15 mouse cellular contexts compared by ENCODE assay signal in the genomic region with DNA sequence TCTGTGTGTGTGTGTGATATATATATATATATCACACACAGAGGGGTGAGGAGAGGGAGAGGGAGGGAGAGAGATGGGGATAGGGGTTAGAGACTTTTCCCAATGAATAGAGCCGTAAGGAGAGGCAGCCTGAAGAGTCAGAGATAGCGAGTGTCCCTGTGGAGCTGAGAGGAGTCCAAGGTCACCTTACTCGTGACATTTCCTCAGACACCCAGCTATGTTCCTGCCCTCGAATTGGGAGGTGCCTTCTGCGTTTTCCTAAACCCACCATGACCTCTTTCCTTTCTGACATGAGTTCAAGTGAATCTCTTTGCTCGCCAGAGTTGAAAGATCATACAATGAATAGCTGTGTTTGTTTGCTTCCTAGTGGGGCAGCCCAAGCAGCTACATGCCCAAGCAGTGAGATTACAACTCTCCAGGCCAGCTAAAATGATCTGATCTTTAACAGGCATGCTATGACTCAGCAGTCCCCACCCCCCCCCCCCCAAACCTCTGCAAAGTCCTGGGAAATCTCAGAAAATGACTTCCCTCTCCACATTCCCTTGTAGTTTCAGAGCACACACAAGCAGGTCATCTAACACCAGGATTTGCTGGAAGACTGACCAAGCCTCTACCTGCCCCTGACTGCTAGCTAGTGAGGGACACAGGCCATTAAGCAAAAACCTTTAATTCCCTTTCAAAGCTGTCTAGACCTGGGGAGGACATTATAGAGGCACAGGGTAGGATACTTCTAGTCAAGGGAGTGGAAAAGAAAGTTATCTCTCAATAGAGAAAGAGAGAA. TPM values are rescaled to one million over a fixed set of nuclear protein-coding genes. Genes with fewer than 3 reads are reported as not detected.
A peak's percentile ranks its signal among the peaks of the same experiment; 100 is the strongest.
DNase-seq lines count a peak whose midpoint lies in the region; ATAC-seq and TF ChIP-seq lines count a peak whose summit lies in the region.
"Had no signal": no experiment of that assay in that cellular context is flagged by ENCODE, and none has a peak within 500 bp of the region (broad histone marks: within the 10 kb centered on the region; RNA-seq: fewer than 3 reads in every experiment).

No protein-coding gene starts in this region.

- no peak for TF ChIP-seq CTCF in liver, postnatal 0 days (IDR thresholded peaks at IDR 0.05; ENCODE audit: low read depth)

- TF ChIP-seq EP300 in liver, postnatal 0 days (IDR thresholded peaks at IDR 0.05; ENCODE audit: low read depth): no peak

- no peaks in the 10 kb centered on the region for H3K27me3 ChIP-seq in heart, embryonic 10.5 days (ENCODE audit: insufficient read depth, poor library complexity, severe bottlenecking)
- no peaks in the 10 kb centered on the region for H3K27me3 ChIP-seq in liver, postnatal 0 days (ENCODE audit: insufficient read depth, low read length)
- no peaks in the 10 kb centered on the region for H3K27me3 ChIP-seq in liver, embryonic 12.5 days (replicated peaks)
- no peaks in the 10 kb centered on the region for H3K27me3 ChIP-seq in intestine, embryonic 16.5 days (replicated peaks; ENCODE audit: control insufficient read depth, insufficient read depth, low read length)
- H3K27me3 ChIP-seq: forebrain, embryonic 15.5 days had no signal

- ATAC-seq in liver, postnatal 0 days: peak; percentile 33; the same call in 1 of the 2 replicates
- no peak for ATAC-seq in liver, embryonic 12.5 days
- ATAC-seq in intestine, embryonic 16.5 days: peak; percentile 36; the same call in 1 of the 2 replicates
- ATAC-seq in megakaryocyte, adult 5-6 weeks (ENCODE audit: poor library complexity, severe bottlenecking): no peak
- ATAC-seq: activated CD4-positive, CD25-positive, alpha-beta regulatory T cell, adult 4 months; forebrain, embryonic 15.5 days had no signal

- H3K9ac ChIP-seq in liver, postnatal 0 days (replicated peaks): no peak overlapping the region; the same call in 1 of the 2 replicates
- H3K9ac ChIP-seq in liver, embryonic 12.5 days: no peak overlapping the region
- no peak overlapping the region for H3K9ac ChIP-seq in intestine, embryonic 16.5 days (ENCODE audit: low read depth, low read length)
- H3K9ac ChIP-seq: forebrain, embryonic 15.5 days; hindbrain, embryonic 14.5 days; liver, embryonic 13.5 days had no signal

- DNase-seq in heart, embryonic 10.5 days (ENCODE audit: low spot score): no peak
- no peak for DNase-seq in heart, postnatal 14 days
- DNase-seq in liver, postnatal 0 days: peak; percentile 14
- no peak for DNase-seq in cerebellum, adult 18-20 months
- DNase-seq: cerebellum, adult 8-10 months; kidney, postnatal 4 days; liver, embryonic 13.5 days; lung, postnatal 10 days; thymus, postnatal 36 days had no signal

- WGBS in heart, embryonic 10.5 days: 30% methylated on average over 6 of the region's 6 CpGs
- 51% methylated on average over 6 of the region's 6 CpGs for WGBS in liver, postnatal 0 days (ENCODE audit: insufficient replicate concordance)
- WGBS in liver, embryonic 12.5 days (ENCODE audit: insufficient replicate concordance): 42% methylated on average over 6 of the region's 6 CpGs
- 39% methylated on average over 6 of the region's 6 CpGs for WGBS in intestine, embryonic 16.5 days

- no peaks in the 10 kb centered on the region for H3K9me3 ChIP-seq in heart, embryonic 10.5 days
- H3K9me3 ChIP-seq in liver, postnatal 0 days (ENCODE audit: low read length): no peaks in the 10 kb centered on the region
- H3K9me3 ChIP-seq in liver, embryonic 12.5 days (replicated peaks): no peaks in the 10 kb centered on the region
- no peaks in the 10 kb centered on the region for H3K9me3 ChIP-seq in intestine, embryonic 16.5 days (ENCODE audit: control insufficient read depth, low read length)
- H3K9me3 ChIP-seq: forebrain, embryonic 15.5 days; liver, embryonic 13.5 days had no signal

- intact Hi-C loops in heart, postnatal 14 days (cut with DNase I): no loop called here

- peaks cover 8% of the 10 kb centered on the region for H3K4me1 ChIP-seq in heart, embryonic 10.5 days
- no peaks in the 10 kb centered on the region for H3K4me1 ChIP-seq in liver, postnatal 0 days (ENCODE audit: insufficient read depth)
- peaks cover 4% of the 10 kb centered on the region; the same call in 1 of the 2 replicates for H3K4me1 ChIP-seq in liver, embryonic 12.5 days
- no peaks in the 10 kb centered on the region for H3K4me1 ChIP-seq in intestine, embryonic 16.5 days (ENCODE audit: control insufficient read depth, insufficient read depth, low read length)
- H3K4me1 ChIP-seq: forebrain, embryonic 15.5 days; liver, embryonic 13.5 days had no signal

- H3K4me2 ChIP-seq in liver, postnatal 0 days (ENCODE audit: low read depth, low read length): no peak overlapping the region
- no peak overlapping the region for H3K4me2 ChIP-seq in liver, embryonic 12.5 days
- no peak overlapping the region for H3K4me2 ChIP-seq in intestine, embryonic 16.5 days (ENCODE audit: low read depth, low read length)
- H3K4me2 ChIP-seq: forebrain, embryonic 15.5 days; hindbrain, embryonic 14.5 days; liver, embryonic 13.5 days had no signal

- 0 out of 2 replicates have a peak overlapping the region, but pooled peaks have one; percentile 42 for H3K27ac ChIP-seq in heart, embryonic 10.5 days
- H3K27ac ChIP-seq in liver, postnatal 0 days (ENCODE audit: low read depth): no peak overlapping the region
- no peak overlapping the region for H3K27ac ChIP-seq in liver, embryonic 12.5 days
- H3K27ac ChIP-seq in intestine, embryonic 16.5 days (ENCODE audit: low read length): no peak overlapping the region
- H3K27ac ChIP-seq: forebrain, embryonic 15.5 days; hindbrain, embryonic 14.5 days; liver, embryonic 13.5 days had no signal

- H3K4me3 ChIP-seq in heart, embryonic 10.5 days: no peak overlapping the region
- no peak overlapping the region for H3K4me3 ChIP-seq in liver, postnatal 0 days (ENCODE audit: low read depth, low read length)
- no peak overlapping the region for H3K4me3 ChIP-seq in liver, embryonic 12.5 days
- no peak overlapping the region for H3K4me3 ChIP-seq in intestine, embryonic 16.5 days (ENCODE audit: low read length)
- H3K4me3 ChIP-seq: forebrain, embryonic 15.5 days; liver, embryonic 13.5 days had no signal

- no peaks in the 10 kb centered on the region for H3K36me3 ChIP-seq in heart, embryonic 10.5 days
- no peaks in the 10 kb centered on the region for H3K36me3 ChIP-seq in liver, postnatal 0 days (replicated peaks; ENCODE audit: insufficient read depth, low read length)
- H3K36me3 ChIP-seq in liver, embryonic 12.5 days: no peaks in the 10 kb centered on the region
- no peaks in the 10 kb centered on the region for H3K36me3 ChIP-seq in intestine, embryonic 16.5 days (ENCODE audit: control insufficient read depth, insufficient read depth, low read length)
- H3K36me3 ChIP-seq: forebrain, embryonic 15.5 days; liver, embryonic 13.5 days had no signal

RNA-seq across cellular contexts. Expression of a gene that starts 31.7 kb away (rescaled TPM):
- 4.1 and 4.8 TPM in 2 replicates for polyA plus RNA-seq in heart, embryonic 10.5 days (2016; fragmentation: Nextera tagmentation; extraction: Ambion mirVana)
- total RNA-seq in heart, postnatal 14 days (2021): 1 to 10 TPM; 1.4 to 1.6 TPM
- polyA plus RNA-seq in liver, postnatal 0 days (2015; fragmentation: Nextera tagmentation; extraction: Ambion mirVana): 6.4 and 7.2 TPM in 2 replicates
- polyA plus RNA-seq in liver, embryonic 12.5 days (2016; fragmentation: Nextera tagmentation; extraction: Ambion mirVana): 7.7 and 8.4 TPM in 2 replicates
- 7.0 and 7.1 TPM in 2 replicates for polyA plus RNA-seq in intestine, embryonic 16.5 days (2015; fragmentation: Nextera tagmentation; extraction: Ambion mirVana)
- 5.1 and 5.6 TPM in 2 replicates for total RNA-seq in megakaryocyte, adult 5-6 weeks (2015)
- total RNA-seq in megakaryocyte, adult 5-6 weeks (2017): 3.6 and 5.1 TPM in 2 replicates

Comparison
In these comparisons a context has a peak if more than half of its experiments do, and no peak if none do; other contexts are left out.
1. ATAC-seq: peak in liver, postnatal 0 days (single experiment) and intestine, embryonic 16.5 days (single experiment); none in liver, embryonic 12.5 days (single experiment) and megakaryocyte, adult 5-6 weeks (single experiment).